Mouse (Mus musculus): ENCODE results near the gene Ppy.

The Ppy gene

DNA sequence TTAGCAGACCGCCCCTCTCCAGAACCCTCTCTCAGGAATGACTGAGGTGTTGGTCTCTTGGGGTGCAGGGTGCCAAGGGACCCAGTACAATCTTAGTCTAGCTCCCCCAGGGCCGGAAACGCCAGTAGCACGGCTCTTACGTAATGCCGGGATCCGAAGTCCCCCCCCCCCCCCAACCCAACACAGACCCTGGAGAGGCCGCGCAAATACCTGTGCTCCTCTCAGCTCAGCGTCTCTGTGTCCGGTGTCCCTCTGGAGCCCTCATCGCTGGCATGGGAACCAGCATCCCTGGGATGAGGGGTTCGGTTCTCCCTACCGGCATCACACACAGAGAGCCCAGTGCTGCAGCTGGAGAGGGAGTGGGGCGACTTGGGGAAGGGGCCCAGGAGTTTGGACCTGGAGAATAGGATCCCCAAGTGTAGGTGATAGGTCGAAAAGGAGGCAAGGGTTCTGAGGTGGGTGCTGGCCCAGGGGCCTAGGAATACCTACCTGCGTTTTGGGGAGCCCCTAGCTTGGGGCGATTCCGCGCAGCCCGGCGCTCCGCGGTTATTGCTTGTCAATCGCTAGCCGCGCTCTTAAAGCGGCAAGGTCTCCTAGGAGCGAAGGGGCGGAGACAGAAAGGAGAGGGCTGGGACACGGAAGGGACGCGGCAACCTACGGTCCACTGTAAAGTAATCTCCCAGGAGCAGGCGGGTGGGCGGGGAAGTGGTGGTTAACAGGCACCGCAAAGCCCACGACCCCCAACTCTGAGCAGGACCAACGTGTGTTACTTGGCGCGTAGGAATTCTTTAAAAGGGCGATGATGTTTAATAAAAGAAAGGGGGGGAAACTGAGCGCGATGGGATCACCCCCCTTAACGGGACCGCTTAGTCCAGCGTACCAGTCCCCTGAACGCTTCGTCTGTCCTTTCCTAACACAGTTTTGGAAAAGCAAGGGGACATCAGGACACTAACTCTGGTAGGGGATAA, 12.9 kb downstream of the Ppy start, which contains the start of gene Mpp2:
Mpp2 (minus strand) TSS at position 585 of the 968 bp plus-strand sequence.
- DNase-seq (ENCODE audit: low spot score in 2 of 2): peak; percentile 65 to 79

DNA sequence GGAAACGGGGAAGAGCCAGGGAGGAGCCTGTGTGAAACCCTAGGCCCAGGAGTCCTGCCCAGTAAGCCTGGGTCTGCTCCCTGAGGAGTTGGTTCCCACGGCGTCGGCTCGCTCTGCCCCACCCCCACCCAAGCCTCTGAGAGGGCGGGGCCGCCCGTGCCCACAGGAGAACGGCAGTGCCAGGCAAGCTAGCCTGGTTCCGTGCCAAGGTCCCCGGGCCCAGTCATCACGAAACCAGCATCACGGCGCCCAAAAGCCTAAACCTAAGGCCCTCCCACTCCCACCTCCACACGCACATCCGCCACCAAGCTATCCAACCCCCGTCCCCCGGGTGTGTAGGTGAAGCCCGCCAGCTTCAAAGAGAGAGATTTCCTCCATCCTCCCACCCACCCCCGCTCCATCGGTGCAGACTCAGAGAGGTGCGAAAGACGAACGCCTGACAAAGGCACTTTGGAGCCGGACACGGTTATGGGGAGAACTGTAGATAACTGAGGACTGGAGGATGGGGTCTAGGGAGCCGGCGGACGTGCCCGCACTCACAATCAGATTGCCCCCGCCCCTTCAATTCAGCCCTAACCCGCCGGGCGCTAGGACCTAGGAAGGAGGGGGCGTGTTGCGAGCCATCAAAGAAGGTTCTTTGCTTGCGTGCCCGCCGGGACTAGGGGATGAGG, 13.9 kb downstream of the Ppy start:
- DNase-seq (ENCODE audit: low spot score in 2 of 2): peak; percentile 36 to 49

DNA sequence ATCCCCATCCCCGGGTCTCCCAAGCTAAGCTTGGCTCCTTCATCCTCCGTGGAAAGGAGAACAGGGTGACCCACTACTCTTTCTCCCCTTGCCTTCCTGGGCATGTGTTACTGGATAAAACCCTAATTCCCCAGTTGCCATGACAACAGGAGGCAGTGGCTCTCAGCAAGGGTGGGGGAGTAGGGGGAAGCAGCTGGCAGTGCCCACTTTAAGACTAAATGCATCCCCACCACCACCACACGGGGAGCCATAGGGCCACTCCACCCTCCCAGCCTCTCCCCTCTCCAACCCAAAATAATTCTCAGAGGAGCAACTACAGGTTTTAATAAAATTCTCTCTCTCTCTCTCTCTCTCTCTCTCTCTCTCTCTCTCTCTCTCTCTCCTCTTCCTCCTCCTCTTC, 14.8 kb downstream of the Ppy start:
- no peak for DNase-seq (ENCODE audit: low spot score in 2 of 2)

DNA sequence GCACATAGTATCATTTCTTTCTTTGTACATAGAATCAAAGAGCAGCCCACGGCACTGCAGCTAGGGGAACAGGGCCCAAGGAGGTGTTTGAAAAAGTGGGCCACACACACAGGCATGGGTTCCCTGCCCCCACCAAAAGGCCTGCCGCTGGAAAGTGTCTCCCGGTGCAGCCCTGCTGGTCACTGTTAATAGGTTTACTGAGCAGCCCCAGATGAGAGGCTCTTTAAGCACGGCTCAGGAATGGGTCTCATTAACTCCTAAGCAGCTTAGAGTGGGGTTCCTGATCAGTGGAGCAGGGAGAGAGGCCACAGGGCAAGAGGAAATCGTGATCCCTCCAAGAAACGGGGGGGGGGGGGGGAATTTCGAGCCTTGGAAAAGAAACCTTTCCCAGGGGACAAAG, 17.0 kb downstream of the Ppy start:
- DNase-seq (ENCODE audit: low spot score in 2 of 2): no peak

DNA sequence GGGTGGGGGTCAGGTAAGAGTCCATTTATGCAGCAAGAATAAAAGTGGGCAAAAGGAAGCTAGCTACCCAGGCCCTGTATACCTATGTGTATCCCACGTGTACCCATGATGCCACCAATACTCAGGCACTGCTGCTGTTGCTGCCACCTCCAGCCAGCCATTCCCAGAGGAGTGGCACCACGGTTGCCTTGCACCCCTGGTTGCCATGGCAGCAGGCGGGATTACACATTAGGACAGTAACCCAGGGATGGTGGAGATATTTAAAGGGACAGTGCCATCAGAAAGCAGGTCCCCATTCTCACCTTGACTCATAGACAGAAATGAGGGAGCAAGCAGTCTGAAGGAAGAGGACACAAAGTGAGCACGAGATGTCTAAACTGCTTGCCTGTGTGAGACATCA, 17.9 kb downstream of the Ppy start:
- DNase-seq (ENCODE audit: low spot score in 2 of 2): no peak

DNA sequence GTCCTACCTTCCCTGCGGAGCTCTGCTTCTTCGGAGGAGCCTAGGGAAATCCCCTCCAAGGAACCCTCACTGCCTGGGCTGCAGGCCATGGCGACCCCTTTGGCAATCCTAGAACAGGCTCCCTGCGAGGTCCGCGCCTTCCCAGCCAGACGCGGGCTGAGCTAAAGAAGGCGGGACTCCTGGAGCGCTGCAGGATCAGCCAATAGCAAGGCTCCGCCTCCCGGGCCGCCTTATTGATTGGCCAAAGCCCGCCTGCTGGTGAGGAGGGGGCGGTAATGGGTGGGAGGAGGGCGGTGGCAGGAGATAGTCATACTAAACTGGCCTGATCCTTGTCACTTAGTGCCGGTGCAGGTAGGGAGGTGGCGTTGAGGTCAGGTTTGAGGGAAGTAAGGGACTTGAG, 18.8 kb downstream of the Ppy start:
- DNase-seq (ENCODE audit: low spot score in 2 of 2): no peak

DNA sequence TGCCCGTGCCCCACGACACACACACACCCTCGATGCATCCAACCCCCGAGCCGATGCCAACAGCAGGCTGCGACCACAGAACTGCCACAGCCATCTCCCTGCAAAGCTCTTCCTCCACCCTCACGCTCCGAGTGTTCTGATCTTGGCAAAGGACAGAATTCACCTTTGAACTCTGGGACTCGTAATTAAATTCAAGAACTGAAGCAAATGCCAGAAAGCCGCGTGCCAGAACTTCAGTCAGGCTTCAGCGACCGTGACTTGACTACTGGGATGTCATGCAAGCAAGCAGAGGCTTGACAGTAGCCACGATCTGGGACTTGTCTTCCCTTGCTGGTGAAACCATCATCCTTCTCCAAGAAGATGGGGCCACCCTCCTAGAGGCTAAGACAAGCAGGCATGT, 27.4 kb downstream of the Ppy start:
- DNase-seq (ENCODE audit: low spot score in 2 of 2): no peak

DNA sequence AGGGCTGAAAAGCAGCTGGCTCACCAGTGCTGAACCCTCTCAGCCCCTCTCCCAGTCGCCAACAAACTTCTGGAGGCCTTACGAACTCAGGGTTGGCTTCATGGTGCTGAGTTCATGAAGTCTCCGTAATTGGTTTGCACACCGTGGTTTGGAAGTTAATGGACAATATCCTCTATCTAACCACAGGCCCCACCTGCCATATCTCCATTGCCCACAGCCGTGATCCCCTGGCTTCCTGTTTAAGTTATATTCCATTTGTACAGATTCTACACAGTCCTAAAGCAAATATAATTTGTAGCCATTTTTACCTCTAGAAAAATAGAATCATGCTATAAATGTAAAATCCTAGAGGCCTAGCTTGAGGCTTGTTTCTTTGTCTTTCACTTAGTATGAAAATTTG, 28.4 kb downstream of the Ppy start:
- DNase-seq (ENCODE audit: low spot score in 2 of 2): no peak

DNA sequence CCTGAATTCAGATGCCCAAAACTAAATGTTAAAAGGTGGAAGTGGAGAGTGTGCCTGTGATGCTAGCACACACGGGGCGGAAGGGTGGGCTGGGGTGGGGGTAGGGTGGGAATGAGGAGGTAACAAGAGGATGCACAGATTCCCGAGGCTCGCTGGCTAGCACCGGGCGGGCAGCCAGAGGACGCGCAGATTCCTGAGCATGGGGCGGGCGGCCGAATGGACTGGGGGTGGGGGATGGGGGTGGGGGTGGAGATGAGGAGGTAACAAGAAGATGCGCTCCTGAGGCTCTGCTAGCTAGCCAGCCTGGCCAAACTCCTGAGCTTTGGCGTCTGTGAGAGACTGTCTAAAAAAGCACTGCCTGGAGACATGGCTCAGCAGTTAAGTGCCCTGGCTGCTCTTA, 30.7 kb downstream of the Ppy start:
- DNase-seq (ENCODE audit: low spot score in 2 of 2): no peak

DNA sequence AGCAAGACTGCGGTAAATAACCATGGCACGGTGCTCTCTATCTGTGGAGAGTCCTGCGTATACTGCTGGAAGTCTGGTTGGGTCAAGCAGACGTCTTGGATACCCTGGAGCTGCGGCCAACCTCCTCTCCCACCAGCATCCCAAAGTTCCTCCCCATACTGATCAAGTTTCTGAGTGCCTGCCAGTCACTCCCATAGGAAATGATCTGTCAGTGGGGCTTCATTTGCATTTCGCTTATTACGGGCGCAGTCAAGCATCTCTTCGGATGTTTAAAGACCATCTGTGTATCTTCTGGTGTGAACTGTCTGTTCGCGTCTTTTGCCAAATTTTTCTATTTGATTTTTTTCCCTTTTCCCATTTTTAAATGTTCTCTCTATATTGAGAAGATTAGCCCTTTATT, 31.5 kb downstream of the Ppy start:
- DNase-seq (ENCODE audit: low spot score in 2 of 2): no peak

DNA sequence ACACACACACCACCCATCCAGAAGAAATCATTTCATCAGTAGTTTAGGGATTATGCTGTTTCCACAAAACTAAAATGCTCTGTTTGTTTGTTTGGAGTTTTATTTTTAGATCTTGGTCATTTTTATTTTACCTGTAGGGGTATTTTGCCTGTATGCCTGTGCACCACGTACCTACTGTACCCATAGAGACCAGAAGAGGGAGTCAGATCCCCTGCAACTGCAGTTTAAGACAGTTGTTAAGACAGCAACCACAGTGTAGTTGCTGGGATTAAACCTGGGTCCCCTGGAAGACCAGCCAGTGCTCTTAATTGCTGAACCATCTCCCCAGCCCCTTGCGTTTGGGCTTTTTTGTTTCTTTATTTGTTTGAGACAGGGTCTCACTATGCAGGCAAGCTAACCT, 32.1 kb downstream of the Ppy start:
- DNase-seq (ENCODE audit: low spot score in 2 of 2): no peak

DNA sequence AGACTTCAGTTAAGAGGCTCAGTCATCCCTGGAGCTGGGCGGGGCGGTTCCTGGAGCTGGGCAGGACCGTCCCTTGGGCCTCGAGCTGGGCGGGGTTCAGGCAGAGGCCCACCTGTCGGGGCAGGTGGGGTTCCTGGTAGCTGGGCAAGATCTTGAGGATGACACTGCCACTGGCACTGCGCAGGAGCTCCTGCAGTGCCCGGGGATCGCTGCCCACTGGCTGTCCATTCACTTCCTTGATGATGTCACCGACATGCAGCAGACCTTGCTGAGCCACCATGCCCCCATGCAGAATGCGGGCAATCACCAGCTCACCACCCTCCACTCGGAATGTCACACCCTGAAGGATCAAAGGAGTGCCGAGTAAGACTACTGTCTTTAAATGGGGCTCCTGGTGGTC, 38.0 kb downstream of the Ppy start:
- no peak for DNase-seq (ENCODE audit: low spot score in 2 of 2)

DNA sequence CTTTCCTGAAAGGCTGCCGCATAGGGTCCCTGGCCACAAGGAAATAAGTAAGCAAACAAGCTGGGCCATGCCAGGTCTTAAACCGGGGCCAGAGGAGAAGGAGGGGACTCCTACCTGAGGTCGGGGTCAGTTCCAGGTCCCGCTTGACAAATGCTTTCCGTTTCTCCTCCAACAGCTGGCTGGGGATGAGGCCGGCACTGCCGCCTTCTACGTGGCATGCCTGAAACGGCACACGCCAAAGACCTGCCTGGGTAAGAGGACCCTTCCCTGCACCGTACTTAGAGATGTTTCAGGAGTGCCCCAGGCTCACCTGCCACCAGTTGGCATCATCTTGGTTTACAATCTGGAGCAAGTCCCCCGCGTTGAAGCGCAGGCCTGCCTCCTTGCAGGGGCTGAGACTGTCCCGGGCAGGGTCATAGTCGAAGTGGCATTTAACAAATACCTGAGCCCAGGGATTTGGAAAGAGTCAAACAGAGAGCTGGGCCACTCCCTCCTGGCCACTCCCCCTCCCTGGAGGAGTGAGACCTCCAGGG, 39.1 kb downstream of the Ppy start:
- no peak for DNase-seq (ENCODE audit: low spot score in 2 of 2)

DNA sequence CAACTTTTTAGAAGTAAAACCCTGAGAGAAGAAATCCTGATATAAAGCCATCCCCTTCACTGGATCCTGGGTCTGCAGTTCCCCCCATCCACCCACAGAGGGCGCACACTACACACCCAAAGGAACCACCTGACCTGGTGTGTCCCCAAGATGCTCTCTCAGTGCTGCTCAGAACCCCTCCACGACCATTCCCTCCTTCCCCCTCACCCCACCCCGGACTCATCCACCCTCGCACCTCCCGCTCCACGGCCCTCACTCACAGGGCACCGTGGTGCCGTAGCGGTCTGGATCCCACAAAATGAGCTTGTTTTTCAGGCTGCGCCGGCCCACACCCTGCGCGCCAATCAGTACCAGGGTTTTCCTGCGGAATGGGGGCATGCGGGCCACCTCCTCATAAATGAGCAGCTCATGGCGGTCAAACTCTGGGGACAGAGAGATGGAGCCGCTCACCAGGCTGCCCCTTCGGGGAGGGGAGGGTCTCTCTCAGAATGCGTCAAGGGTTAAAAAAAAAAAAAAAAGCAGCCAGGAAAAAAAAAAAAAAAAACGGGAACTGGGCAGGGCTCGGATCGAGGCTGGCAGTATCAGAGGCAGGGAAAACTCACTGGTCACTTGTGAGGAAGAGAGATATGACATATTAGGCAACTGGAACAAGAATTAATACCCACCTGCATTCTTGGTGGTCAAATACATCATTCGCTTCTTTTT, 39.7 kb downstream of the Ppy start:
- DNase-seq (ENCODE audit: low spot score in 2 of 2): peak; percentile 27 to 52

DNA sequence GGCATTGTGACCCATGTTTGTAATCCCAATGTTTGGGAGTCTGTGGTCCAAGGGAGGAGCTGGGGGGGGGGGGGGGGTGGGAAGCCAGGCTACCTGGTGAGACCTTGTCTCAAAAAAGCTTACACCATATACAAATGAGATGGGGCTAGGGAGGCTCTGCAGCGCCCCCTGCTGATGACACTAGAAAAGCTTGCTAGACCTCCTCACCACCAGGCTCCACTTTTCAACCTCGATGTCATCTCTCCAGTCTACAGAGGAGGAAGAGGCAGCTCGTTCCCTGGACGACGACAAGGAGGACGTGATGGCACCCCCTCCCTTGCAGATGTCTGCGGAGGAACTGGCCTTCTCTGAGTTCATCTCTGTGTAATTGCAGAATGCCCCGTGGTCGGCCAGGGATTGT, 47.3 kb downstream of the Ppy start:
- no peak for DNase-seq (ENCODE audit: low spot score in 2 of 2)

DNA sequence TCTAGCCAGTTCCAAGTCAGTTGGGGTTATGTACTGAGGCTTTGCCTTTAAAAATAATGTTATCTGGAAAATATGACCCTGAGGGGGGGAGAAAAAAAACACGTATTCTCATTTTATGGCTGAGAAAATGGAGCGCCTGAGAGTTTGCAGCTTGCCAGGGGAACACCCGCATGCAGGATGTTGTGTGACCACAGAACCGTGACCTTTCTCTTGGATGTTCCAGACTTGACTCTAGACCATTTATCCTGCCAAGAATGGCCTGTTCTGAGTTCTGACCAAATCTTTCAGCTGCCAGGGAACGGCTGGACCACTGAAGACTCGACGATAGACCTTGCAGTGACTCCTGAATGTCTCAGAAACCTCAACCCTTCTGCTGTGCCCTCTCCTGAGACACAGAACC, 47.9 kb downstream of the Ppy start:
- no peak for DNase-seq (ENCODE audit: low spot score in 2 of 2)

DNA sequence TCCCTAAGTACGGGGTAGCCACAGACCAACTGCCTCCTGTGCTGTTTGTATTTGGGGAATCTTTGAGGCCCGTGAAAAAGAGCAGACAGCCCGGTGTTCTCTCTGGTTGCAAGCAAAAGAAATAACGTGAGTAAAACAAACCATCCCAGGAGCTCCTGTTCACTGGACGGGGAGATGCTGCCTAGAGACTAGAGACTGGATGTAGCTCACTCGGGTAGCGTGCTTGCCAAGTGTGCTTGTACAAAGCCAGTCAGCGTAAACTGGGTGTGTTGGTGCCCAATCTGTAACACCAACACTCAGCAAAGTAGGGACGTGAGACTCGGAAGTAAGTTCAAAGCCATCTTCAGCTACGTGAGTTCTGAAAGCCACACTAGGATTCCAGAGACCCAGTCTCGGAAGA, 48.4 kb downstream of the Ppy start:
- no peak for DNase-seq (ENCODE audit: low spot score in 2 of 2)

DNA sequence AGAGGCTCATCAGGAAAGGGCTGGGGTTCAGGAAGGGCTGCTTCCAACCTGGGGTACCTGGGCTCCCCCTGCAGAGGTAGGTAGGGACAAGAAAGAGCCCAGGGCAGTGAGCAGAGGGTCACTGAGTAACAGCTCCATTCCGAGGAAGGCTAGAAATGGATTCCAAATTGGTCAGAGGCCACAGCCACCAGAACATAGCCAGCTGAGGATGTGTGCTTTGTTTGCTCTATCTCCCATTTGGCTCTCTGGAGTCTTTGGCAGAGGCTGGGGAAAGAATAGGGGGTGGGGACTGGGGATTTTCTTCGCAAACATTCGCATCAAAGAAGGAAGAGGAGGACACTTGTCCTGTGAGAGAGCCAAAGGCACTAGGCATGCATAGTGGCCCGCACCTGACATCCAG, 49.2 kb downstream of the Ppy start:
- DNase-seq (ENCODE audit: low spot score in 2 of 2): no peak

DNA sequence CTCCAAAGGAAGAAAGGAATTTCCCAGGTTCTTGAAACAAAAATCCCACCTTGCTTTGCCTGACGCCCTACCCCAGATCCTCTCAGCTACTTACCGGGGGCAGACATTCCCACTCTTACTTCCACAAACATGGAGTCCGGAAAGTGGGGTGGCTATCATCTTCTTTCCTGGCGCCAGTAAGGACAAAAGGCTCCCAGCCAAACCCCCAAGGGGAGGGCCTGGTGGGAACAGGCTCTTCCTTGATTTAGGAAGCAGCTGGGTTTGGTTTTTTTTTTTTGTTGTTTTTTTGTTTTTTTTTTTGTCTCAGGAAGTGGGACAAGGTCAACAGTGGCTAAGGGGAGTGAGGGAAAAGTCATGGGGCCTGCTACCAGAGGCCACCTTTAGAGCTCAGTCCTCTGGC, 49.6 kb downstream of the Ppy start:
- DNase-seq (ENCODE audit: low spot score in 2 of 2): no peak
